Mouse (Mus musculus): Measurements from ENCODE around the gene Olfr1026. TPM values are rescaled to one million over a fixed set of nuclear protein-coding genes. Genes with fewer than 3 reads are reported as not detected.

Gene Olfr1026
- not detected for polyA plus RNA-seq (2014; fragmentation: Illumina TruSeq; extraction: RNeasy Lipid Tissue Mini Kit (QIAGEN cat#74804))

GRCm38 (mm10) chr2:85921258-85921657, at the start of gene Olfr1026:
Gene Olfr1026, plus strand, starts transcription at chr2:85921558.

DNA sequence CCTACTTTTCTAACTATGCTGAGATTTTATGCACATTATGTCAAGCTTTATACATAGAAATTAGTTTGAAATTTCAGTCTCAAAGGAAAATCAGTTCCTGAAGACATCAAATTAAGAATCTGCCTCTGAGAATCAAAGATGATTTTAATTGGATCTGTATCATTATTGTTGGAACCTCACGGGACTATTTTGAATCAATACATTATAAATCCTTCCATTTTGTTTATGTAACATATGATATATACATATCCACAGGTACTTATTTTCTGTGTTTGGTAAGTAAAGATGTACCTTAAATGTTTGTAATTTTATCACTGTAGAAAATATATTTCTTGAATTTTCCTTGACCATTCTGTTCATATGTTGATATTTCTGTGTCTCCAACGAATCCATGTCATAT, 36.0 kb upstream of the Olfr1026 start, which contains the start of gene Olfr1023:
Gene Olfr1023, plus strand, starts transcription at position 301 of the 400 bp plus-strand sequence.

DNA sequence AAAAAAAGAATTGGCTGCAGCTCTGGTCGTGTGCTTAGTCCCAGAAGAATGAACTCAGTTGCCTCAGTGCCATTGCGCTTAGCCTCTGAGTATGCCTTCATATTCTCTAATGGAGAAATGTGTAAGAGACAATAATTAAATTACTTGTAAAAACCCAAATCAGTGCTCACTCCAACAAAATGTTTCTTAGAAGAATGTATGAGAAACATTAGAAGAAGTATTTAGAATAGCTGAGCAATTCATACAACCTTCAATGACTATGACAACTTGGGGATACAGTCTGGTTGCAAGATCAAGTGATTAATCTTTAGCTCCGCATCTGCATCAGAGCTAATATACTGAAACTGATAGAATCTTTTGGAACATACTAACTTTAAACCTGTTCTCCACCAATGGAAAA, 16.4 kb upstream of the Olfr1026 start, which contains the start of gene Olfr1024:
Gene Olfr1024, minus strand, starts transcription at position 101 of the 400 bp plus-strand sequence.

GRCm38 (mm10) chr2:85914893-85915292, 6.5 kb upstream of the Olfr1026 start, which contains the start of gene Olfr1025-ps1:
Gene Olfr1025-ps1, plus strand, starts transcription at chr2:85915193.

DNA sequence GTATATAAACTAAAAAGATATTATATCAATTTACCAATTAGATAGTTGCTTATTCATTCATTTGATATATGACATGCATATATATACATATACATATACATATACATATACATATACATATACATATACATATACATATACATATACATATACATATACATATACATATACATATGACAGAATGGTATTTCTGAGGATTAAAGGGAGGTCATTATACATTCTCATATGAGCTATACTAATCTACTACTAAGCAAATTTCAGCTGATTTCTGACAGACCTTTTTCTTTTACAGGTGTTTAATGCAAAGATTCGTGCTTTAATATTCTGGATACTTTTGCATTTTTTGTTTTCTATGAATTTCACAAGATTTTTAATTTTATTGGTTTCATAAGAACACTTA, 28.8 kb downstream of the Olfr1026 start, which contains the start of gene Olfr1028:
Gene Olfr1028, plus strand, starts transcription at position 301 of the 400 bp plus-strand sequence.

DNA sequence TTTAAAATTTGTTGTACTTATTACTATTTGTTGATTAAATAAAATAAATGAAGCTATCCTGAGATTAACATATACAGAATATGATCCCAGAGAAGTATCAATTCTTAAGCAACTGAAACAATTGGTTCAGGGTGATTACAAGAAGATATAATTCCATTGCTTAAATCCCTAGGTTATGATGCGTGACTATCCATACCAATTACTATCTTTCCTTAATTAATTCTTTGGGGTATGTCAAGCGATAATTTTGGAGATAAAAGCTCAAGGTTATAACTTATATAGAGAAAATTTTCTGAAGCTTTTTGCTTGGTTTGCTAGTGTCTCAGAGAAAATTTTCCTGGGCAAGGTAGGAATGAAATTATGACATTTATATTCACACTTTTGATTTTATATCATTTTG, 52.2 kb downstream of the Olfr1026 start, which contains the start of gene Olfr1029:
Gene Olfr1029, plus strand, starts transcription at position 301 of the 400 bp plus-strand sequence.

Other genes with a start within 250 kb of the Olfr1026 start
- gene Olfr1006, start 242.8 kb upstream of the Olfr1026 start, polyA plus RNA-seq (2014; fragmentation: Illumina TruSeq; extraction: RNeasy Lipid Tissue Mini Kit (QIAGEN cat#74804)) = not detected
- gene Olfr1008, start 232.1 kb upstream of the Olfr1026 start, polyA plus RNA-seq (2014; fragmentation: Illumina TruSeq; extraction: RNeasy Lipid Tissue Mini Kit (QIAGEN cat#74804)) = not detected
- gene Olfr1009, start 206.1 kb upstream of the Olfr1026 start, polyA plus RNA-seq (2014; fragmentation: Illumina TruSeq; extraction: RNeasy Lipid Tissue Mini Kit (QIAGEN cat#74804)) = not detected
- not detected for gene Olfr1012, start 158.8 kb upstream of the Olfr1026 start, polyA plus RNA-seq (2014; fragmentation: Illumina TruSeq; extraction: RNeasy Lipid Tissue Mini Kit (QIAGEN cat#74804))
- gene Olfr1013, start 154.5 kb upstream of the Olfr1026 start, polyA plus RNA-seq (2014; fragmentation: Illumina TruSeq; extraction: RNeasy Lipid Tissue Mini Kit (QIAGEN cat#74804)) = not detected
- not detected for gene Olfr1014, start 148.8 kb upstream of the Olfr1026 start, polyA plus RNA-seq (2014; fragmentation: Illumina TruSeq; extraction: RNeasy Lipid Tissue Mini Kit (QIAGEN cat#74804))
- gene Olfr1015, start 139.5 kb upstream of the Olfr1026 start, polyA plus RNA-seq (2014; fragmentation: Illumina TruSeq; extraction: RNeasy Lipid Tissue Mini Kit (QIAGEN cat#74804)) = not detected
- gene Olfr1016, start 119.0 kb upstream of the Olfr1026 start, polyA plus RNA-seq (2014; fragmentation: Illumina TruSeq; extraction: RNeasy Lipid Tissue Mini Kit (QIAGEN cat#74804)) = not detected
- gene Olfr1018, start 103.1 kb upstream of the Olfr1026 start, polyA plus RNA-seq (2014; fragmentation: Illumina TruSeq; extraction: RNeasy Lipid Tissue Mini Kit (QIAGEN cat#74804)) = not detected
- not detected for gene Olfr1019, start 76.1 kb upstream of the Olfr1026 start, polyA plus RNA-seq (2014; fragmentation: Illumina TruSeq; extraction: RNeasy Lipid Tissue Mini Kit (QIAGEN cat#74804))
- gene Olfr1020, start 74.5 kb upstream of the Olfr1026 start, polyA plus RNA-seq (2014; fragmentation: Illumina TruSeq; extraction: RNeasy Lipid Tissue Mini Kit (QIAGEN cat#74804)) = not detected
- not detected for gene Olfr1022, start 53.0 kb upstream of the Olfr1026 start, polyA plus RNA-seq (2014; fragmentation: Illumina TruSeq; extraction: RNeasy Lipid Tissue Mini Kit (QIAGEN cat#74804))
- not detected for gene Olfr1023, start 35.9 kb upstream of the Olfr1026 start, polyA plus RNA-seq (2014; fragmentation: Illumina TruSeq; extraction: RNeasy Lipid Tissue Mini Kit (QIAGEN cat#74804))
- gene Olfr1024, start 16.5 kb upstream of the Olfr1026 start, polyA plus RNA-seq (2014; fragmentation: Illumina TruSeq; extraction: RNeasy Lipid Tissue Mini Kit (QIAGEN cat#74804)) = not detected
- gene Olfr1025-ps1, start 6.4 kb upstream of the Olfr1026 start, polyA plus RNA-seq (2014; fragmentation: Illumina TruSeq; extraction: RNeasy Lipid Tissue Mini Kit (QIAGEN cat#74804)) = not detected
- gene Olfr1028, start 28.9 kb downstream of the Olfr1026 start, polyA plus RNA-seq (2014; fragmentation: Illumina TruSeq; extraction: RNeasy Lipid Tissue Mini Kit (QIAGEN cat#74804)) = not detected
- 0.34 TPM for gene Olfr1029, start 52.3 kb downstream of the Olfr1026 start, polyA plus RNA-seq (2014; fragmentation: Illumina TruSeq; extraction: RNeasy Lipid Tissue Mini Kit (QIAGEN cat#74804))
- gene Olfr1030, start 57.7 kb downstream of the Olfr1026 start, polyA plus RNA-seq (2014; fragmentation: Illumina TruSeq; extraction: RNeasy Lipid Tissue Mini Kit (QIAGEN cat#74804)) = not detected
- gene Olfr1031, start 68.7 kb downstream of the Olfr1026 start, polyA plus RNA-seq (2014; fragmentation: Illumina TruSeq; extraction: RNeasy Lipid Tissue Mini Kit (QIAGEN cat#74804)) = not detected
- not detected for gene Olfr1032, start 84.0 kb downstream of the Olfr1026 start, polyA plus RNA-seq (2014; fragmentation: Illumina TruSeq; extraction: RNeasy Lipid Tissue Mini Kit (QIAGEN cat#74804))
- gene Olfr1033, start 99.1 kb downstream of the Olfr1026 start, polyA plus RNA-seq (2014; fragmentation: Illumina TruSeq; extraction: RNeasy Lipid Tissue Mini Kit (QIAGEN cat#74804)) = 26.2 TPM
- gene Olfr1034, start 124.3 kb downstream of the Olfr1026 start, polyA plus RNA-seq (2014; fragmentation: Illumina TruSeq; extraction: RNeasy Lipid Tissue Mini Kit (QIAGEN cat#74804)) = 4.1 TPM
- not detected for gene Olfr1036, start 152.4 kb downstream of the Olfr1026 start, polyA plus RNA-seq (2014; fragmentation: Illumina TruSeq; extraction: RNeasy Lipid Tissue Mini Kit (QIAGEN cat#74804))
- gene Olfr1037, start 165.8 kb downstream of the Olfr1026 start, polyA plus RNA-seq (2014; fragmentation: Illumina TruSeq; extraction: RNeasy Lipid Tissue Mini Kit (QIAGEN cat#74804)) = not detected
- gene Olfr1039, start 214.4 kb downstream of the Olfr1026 start, polyA plus RNA-seq (2014; fragmentation: Illumina TruSeq; extraction: RNeasy Lipid Tissue Mini Kit (QIAGEN cat#74804)) = not detected
- gene Olfr1040, start 225.2 kb downstream of the Olfr1026 start, polyA plus RNA-seq (2014; fragmentation: Illumina TruSeq; extraction: RNeasy Lipid Tissue Mini Kit (QIAGEN cat#74804)) = not detected
- not detected for gene Olfr1042, start 240.3 kb downstream of the Olfr1026 start, polyA plus RNA-seq (2014; fragmentation: Illumina TruSeq; extraction: RNeasy Lipid Tissue Mini Kit (QIAGEN cat#74804))
- gene Olfr1043, start 246.0 kb downstream of the Olfr1026 start, polyA plus RNA-seq (2014; fragmentation: Illumina TruSeq; extraction: RNeasy Lipid Tissue Mini Kit (QIAGEN cat#74804)) = not detected